Mouse (Mus musculus): ENCODE data around the gene Inpp5b. TPM values are rescaled to one million over a fixed set of nuclear protein-coding genes. Genes with fewer than 3 reads are reported as not detected.
"Not testable (repeated sequence)": the region's sequence is repeated elsewhere in the genome, so short reads cannot be mapped to it uniquely, and the experiment has no call there.

Inpp5b gene
- total RNA-seq, 2 experiments from 2014 or later, result 5.6 to 7.0 TPM

DNA sequence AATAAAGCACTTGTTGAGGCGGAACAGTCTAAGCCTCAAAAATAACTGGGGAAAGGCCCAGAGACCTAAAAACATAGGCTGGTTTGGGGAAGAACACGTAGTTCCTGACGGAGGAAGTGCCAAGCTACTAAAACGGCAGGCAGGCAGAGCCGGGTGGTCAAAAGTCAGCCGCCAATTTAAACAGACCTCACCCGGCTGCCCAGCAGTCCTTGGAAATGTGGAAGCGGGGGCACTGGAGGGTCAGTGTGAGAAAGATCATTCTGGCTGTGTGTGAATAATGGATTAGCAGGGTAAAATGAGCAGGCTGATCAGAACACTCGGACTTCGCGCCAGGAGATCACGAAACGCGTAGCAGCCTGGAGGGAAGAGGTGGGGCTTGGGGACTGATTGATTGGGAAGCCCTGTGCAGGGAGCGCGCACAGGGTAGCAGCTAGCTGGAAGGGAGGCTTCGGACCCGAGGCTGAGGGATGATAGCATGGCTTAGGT lies 31.6 kb upstream of the Inpp5b start:
- DNase-seq, result peak; percentile 62 to 71

DNA sequence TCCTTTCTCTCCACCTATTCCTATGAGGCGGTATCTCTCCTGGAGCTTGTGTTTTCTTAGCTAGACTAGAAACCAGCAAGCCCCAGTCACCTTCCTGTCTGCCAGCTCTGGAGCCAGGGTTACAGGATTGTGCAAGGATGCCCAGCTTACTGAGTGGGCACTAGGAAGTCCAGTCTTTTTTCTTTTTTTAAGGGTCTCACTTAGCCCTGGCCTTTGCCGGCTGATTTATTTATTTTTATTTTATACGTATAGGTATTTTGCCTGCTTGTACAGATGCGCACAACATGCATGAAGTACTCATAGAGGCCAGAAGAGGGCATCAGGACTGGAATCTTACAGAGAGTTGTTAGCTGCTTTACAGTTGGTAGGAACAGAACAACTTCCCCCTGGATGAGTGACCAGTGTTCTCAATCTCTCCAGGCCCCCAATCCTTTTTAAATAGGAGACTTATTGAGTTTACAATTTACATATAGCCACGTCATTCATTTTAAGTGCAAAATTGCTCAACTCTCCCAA lies 30.8 kb upstream of the Inpp5b start:
- DNase-seq, result peak; percentile 64 to 73

DNA sequence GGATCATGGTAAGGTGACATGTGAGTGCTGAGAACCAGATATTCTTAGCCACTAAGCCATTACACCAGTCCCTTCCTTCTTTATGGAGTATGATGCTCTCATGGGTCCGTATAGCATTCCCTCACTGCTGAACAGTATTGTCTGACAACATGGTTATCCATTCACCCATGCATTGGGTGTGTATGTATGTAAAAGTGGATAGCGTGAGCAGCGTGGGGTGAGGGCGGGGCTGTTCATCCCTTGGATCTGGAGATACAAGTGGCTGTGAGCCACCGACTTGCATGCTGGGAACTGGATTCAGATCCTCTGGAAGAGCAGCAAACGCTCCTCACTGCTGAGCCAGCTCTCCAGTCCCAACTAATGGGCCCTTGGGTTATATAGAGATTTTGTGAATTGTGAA lies 29.0 kb upstream of the Inpp5b start:
- no peak for DNase-seq

DNA sequence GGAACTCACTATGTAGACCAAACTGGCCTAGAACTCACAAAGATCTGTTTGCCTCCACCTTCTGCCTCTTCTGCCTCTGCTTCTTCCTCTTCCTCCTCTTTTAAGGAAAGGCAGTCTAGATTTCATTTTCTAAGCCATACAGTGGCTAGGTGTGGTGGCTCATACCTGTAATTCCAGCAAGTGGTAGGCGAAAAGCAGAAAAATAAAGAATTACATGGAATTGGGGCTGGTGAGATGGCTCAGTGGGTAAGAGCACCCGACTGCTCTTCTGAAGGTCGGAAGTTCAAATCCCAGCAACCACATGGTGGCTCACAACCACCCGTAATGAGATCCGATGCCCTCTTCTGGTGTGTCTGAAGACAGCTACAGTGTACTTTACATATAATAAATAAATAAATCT lies 27.8 kb upstream of the Inpp5b start:
- DNase-seq, result not testable (repeated sequence)

DNA sequence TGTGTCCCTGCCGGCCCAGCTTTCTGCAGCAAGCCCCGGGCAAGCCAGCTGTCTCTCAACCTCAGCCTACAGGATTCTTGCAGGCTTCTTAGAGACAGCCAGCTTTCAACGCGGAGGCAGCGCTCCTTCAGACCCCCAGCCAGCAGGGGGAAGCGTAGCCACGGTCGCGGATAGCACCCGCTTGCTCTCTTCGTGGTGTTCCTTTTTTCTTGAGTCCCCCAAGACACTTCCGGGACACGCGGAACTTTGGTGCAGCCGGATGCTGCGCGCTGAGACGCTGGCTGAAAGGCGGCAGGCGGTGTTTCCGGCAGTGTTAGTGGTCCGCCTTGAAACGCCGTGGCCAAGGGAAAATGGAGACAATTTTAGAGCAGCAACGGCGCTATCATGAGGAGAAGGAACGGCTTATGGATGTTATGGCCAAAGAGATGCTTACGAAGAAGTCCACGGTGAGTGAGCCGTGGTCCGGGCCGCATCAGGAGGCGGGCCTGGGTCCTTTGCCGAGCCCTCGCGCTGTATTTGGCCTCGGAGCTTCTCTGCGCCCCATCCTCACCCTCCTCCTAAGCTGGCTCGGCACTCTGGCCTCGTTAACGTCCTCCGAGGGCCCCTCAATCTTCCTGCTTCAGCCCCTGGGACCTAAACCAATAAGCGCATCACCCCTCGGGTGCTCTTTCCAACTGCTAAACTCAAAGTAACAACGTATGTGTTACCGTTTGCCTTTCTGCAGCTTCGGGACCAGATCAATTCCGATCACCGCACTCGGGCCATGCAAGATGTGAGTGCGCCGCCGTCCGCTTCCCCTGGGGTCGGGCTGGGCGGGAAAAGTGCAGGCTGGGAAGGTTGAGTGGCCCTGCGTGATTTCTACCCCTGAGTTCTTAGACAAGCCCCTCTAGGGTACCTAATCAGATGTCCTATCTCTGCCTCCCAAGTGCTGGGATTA lies 26.8 kb upstream of the Inpp5b start, which contains the start of gene Sf3a3:
Gene Sf3a3 (plus strand): TSS at position 232 of the 937 bp plus-strand sequence.
- DNase-seq, result peak; percentile 96 to 98

DNA sequence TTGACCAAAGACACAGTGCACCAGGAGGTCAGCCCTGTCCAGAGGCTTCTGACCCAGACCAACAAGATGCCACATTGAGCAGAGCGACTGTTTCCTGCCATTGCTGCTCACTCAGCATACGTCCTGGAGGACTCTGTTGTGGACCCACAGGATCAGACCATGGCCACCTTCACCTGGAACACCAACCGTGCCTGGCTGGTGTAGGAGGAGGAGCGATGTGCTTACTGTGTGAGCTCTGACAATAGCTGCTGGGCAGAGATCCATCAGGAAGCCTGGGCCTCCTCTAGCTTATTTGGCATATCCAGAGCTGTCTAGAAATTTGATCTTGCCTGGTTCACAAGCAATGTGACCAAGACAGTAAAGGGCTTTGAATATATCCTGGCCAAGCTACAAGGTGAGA lies 22.5 kb upstream of the Inpp5b start:
- no peak for DNase-seq

DNA sequence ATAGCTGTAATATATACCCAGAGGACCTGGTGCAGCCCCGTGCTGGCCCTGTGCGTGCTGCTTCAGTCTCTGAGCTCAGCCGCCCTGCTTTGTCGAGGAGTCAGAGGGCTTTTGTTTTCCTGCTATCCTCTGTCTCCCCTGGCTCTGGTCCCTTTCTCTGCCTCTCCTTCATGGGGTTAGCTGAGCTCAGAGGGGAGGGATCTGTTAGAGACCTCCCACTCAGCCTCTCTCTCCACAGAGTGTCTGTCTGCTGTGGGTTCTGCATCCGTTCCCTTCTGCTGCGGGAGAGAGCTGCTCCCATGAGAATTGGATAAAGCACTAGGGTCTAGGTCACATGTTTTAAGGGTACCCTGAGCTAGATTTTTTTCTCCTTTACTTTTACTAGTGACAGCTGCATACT lies 15.5 kb upstream of the Inpp5b start:
- DNase-seq, result no peak

DNA sequence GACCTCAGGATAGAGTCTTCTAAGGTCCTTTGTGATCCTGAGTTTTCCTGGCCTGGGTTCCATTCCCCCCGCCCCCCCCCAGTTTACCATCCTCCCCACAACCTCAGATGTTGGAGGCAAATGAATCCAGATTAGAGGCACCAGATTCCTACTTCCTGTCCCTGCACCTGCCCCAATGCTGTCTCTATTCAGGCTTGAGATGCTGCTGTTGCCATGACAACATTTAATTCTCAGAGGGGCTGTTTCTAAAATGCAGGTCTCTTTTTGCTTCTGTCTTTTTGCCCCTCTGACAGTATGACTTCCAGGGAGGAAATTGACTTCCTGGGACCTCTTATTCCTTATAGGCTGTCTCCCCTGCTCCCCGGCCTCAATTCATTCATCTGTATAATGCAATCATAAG lies 4.7 kb upstream of the Inpp5b start:
- no peak for DNase-seq

DNA sequence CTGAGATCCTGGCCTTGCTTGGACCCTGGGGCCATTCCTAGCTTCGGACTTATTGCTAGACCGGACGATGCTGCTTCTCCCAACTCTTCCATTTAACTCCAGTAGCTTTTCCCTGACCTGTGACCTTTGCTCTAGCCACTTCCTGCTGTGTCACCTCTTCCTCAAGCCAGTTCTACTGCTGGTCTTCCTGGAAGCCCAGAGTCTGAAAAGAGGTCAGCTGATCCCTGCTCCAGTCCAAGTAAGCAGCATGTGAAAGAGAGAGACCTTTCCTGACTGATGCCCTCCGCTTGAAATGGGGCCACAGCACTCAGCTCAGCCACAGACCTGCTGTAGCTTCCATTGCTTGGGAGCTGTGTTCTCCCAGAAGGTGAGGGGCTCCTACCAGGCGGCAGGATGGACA lies 4.2 kb upstream of the Inpp5b start:
- DNase-seq, result no peak

DNA sequence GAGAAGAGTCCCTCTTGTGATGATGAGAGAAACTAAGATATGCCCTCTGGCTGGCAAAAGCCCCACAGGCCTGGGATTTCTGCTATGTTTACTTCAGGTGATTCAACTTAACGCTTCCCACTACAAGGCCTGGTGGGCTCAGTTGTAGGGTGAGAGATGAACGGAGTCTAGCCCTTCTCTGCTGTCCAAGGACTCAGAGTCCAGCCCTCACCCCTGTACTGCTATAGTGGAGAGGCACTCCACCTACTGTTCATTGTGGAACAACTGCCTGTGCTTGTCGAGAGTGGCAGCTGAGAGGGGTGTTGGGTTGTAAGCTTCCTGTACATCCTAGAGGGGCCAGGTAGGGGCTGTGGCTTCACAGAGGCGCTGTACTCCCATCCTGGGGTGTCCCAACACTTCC lies 3.6 kb upstream of the Inpp5b start:
- DNase-seq, result no peak

DNA sequence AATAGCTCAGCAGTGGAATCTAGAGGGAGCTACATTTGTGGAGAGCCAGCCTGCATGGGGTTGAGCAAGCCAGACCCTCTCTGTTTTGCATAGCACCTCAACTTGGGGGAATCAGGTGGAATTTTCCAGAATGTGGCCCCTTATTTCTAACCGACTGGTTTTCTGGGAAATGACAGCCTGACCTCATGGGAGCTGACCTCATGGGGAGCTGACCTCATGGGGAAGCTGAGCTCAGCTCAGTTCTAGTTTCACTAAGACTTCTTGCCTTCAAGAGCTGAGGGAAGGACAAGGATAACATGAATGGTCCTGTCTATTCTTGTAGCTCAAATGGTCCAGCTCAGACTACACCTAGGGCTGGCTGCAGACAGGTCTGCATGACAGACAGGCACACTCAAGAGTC lies 2.9 kb upstream of the Inpp5b start:
- DNase-seq, result no peak

DNA sequence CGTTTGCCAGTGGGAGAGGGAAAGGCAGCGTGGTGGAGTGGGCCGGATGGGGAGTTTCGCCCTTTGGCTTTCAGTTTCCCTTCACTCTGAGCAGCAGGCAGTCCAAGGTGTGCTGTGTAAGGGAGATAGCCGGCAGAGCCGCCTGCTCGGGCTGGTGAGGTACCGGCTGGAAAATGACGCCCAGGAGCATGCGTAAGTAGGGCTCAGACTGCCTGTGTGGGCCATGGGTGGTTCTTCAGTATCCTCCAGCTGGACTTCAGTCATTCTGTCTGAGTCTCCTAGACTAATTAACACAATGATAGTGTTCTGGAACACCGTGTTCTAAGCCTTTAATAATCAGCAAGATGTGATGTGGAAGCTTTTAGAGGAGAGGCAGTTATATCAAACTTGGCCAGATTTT lies 1.2 kb downstream of the Inpp5b start:
- DNase-seq, result no peak

DNA sequence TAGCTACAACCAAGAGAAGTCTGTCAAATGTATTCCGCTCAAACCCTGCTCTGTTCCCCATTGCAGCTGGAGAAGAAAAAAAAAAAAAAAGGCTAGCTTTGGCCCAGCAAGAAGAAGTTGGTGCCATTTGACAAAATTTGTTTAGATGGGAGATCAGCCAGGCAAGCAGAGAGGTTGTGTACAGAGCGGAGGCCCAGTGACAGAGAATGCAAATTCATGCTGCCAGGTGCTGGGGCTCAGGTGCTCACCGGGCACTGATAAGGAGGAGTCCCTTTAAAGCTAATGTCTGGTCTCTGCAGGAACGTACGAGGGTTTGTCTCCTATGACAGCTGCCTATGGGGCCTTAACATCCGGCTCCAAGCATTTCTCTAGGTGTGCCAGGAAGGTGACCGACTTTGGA lies 4.9 kb downstream of the Inpp5b start:
- DNase-seq, result no peak

DNA sequence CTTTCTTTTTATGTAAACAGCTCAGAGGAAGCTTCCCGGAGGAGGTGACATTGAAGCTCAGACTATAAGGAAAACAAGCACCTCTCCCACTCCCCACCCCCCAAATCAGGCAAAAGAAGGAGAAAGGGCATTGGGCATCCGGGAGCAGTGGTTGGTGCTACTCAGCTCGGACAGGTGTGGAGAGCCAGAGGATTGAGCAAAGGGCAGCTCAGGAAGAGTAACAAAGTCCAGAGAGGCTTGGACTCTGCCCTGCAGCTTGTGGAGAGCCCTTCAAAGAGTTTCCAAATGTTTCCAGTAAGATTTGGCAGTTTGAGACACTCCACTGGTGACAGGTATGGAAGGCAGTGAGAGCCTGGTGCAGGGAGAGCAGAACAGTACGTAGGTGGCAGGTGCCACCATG lies 6.2 kb downstream of the Inpp5b start:
- DNase-seq, result no peak

DNA sequence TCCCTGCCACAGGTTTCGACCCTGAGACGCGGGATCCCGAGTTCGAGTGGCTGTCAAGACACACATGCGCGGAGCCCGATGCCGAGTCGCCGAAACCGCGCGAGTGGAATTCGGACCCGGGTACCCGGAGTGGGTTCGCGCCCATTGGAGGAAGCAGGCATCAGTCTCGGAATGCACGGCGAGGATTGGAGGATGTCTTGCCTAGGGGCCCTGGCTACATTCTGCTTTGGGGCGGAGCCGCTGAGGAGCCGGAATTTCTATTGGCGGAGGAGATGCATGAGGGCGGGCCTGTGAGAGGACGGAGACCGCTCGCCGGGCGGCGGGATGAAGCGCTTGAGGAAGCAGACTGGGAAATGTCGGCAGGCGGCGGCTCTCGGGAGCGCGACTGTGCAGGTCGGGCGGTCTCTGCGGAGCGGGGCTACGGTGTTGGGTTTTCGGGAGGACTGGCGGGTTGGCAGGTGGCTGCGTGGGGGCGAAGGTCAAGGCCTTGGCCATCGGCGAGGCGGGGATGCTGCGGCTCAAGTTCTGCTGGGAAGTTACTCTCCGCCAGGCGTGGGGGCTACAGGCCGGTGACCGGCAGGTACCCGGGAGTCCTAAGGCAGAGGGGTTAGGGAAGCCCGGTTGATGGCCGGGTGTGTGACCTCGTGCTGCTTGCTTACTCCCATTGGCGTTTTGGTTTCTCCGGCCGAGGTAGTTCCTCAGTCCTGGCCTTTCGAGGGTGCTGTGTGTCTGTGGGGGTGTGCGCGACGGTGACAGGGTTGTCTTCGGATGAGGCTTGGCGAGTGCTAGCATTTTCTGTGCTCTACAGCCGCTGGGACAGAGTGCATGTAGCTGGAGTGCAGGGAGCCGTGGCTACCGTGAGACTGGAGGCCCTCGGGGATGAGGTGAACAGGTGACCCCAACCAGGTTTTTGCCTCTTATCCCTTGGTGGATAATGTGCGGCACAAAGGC lies 9.9 kb downstream of the Inpp5b start:
- DNase-seq, result peak; percentile 99 to 100

DNA sequence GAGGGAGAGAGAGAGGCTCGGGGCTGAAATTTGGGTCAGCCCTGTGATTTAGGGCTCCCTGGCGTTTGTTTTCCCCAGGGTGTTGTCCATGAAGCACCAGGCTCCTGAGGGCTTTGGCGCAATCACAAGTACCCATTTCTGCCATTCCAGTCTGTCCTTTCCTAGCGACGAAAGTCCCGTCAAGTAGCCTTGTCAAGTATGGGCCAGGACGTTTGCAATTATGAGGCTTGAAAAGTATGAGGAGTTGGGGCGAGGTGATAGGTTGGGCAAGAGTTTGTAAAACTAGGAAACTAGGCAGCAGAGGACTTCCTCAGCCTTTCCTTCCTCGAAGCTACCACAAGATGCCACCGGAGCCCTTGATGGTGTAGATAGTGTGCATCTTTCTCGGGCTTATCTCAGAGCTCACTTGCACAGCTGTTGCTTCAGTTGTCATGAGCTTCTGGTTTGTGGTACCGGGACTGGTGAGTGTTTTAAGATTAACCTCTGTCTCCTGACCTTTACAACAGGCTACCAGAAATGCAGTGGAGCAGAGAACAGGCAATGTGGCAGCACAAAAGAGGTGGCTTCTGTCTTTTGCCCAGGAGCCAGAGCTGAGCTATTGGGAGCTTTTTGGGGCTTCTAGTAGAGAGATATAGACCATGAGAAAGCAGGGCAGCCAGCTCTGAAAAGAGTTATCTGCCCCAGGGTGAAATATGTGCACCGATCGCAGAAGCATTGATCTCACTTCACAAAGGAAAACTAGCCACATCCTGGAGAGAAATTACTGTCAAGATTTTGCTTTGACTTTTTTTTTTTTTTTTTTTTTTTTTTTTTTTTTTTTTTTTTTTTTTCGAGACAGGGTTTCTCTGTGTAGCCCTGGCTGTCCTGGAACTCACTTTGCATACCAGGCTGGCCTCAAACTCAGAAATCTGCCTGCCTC lies 10.9 kb downstream of the Inpp5b start:
- no peak for DNase-seq

DNA sequence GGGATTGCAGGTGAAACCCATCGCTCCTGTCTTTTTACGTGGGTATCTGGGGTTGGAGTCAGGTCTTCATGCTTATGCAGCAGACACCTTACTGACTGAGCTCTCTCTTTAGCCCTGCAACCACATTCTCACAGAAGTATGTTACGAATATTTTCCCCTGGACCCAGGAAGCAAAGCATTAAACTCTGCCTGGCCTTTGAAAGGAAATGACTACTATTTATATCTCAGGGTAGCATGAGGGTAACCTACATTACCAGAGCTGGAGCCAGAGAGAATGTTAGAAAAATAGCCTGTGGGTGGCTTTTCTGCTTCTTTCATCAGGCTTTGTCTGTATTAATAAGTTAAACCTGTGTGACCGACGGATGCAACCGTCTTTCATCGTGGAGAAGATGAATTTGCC lies 13.9 kb downstream of the Inpp5b start:
- DNase-seq, result no peak

DNA sequence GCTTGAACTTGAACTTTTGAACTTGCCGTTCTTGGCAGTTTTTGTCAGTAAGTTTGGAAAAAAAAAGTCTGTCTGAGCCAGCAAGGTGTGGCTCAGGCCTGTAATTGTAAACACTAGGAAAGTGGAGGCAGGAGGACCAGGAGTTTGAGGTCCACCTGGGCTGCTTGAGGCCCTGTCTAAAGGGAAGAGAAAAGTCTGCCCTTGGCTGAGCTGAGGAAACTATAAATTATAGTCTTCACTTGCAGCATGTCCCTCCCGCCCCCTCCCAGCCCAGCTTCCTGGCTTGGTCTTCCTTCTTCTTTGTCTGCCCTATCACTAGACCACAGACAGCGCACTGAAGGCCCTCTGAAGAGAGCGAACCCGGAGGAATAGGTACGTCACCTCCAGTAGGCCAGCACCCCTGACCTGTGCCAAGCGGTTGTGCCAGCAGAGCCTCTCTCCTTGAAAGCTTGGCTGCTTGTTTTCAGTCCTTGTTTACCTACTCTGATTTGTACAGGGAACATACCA lies 17.7 kb downstream of the Inpp5b start:
- no peak for DNase-seq

DNA sequence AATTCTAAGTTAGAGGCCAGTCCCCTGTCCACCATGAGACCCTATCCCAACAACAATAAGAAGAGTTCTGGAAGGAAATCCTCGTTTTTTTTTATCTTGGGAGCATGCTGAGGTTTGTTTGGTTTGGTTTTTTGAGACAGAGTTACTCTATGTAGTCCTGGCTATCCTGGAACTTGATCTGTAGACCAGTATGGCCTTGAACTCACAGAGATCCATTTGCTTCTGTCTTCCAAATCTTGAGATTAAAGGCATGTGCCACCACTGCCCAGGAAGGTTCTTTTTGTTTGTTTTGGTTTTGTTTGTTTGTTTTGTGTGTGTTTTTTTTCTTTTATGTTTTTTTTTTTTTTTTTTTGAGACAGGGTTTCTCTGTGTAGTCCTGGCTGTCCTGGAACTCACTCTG lies 19.6 kb downstream of the Inpp5b start:
- DNase-seq, result no peak

DNA sequence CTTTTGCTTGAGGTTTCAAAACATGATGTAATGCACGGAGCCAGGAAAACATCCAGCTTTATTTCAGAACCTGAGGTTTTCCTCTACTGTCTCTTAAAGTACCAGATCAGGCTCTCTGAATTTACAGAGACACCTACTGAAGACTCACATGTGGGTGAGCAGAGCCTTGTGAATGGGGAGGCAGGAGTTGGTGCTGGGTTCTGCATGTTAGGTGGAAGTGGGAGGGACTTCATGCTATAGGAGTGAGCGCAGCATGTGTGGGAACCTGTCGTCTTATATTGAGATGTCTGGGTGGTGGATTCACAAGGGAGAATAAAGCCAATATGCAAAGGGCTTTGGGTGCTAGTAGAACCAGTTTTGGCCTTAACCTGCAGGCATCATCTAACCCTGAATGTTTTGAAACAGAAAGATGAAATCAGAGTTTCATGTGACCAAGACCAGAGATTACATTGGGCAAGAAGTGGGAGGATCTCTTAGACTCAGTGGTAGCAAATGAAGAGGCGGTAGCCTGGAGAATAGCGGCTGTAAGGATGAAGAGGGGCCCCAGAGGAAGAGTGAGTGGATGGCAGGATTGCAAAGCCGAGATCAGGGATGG lies 21.3 kb downstream of the Inpp5b start:
- DNase-seq, result no peak

Data from heart, adult 18-20 months (tissue).